Mouse (Mus musculus) 3T3-L1 (cell line): ENCODE measurements around the gene Pkd1l1.

ENCODE experiments used
- DNase-seq: peaks from one replicate; pipeline ENCODE4 v3.0.0-alpha.2; 2015; ENCODE audit warnings: low read depth, low spot score

Gene Pkd1l1

DNA sequence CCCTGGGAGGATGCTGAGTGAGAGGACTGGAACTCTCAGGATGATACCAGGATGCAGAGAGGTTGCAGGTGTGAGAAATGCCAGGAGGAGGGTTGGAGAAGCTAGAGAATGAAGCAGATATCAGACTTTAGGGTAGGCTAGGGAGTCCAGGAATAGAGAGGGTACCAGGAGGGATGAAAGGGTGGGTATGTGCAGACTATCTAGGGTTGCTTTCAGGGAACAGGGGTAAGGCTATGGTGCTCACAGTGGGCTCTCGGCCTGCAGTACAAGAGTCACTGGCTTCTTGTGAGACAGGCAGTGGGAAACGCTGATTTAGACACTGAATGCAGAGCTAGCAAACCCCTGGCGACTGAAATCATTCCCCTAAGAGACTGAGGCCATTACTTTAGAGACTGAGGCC lies at the start of gene Pkd1l1:
Pkd1l1 (minus strand) TSS at position 101 of the 400 bp plus-strand sequence.
- no peak for DNase-seq

DNA sequence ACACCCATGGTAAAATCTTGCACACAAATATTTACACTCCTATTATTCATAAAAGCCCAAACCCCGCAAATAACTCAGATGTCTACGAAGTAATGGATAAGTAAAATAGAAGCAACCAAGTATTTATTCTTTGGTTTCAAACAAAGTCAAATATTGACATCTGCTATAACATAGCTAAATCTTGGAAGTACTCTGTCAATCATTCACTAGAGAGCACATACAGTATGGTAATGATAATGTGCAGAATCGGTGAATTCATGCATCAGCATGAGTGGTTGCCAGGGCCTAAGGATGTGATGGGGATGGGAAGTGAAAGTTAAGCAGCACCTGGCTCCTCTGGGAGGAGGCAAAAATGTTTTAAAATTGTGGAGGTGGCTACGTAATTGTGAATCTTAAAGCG lies 47.1 kb upstream of the Pkd1l1 start:
- no peak for DNase-seq

DNA sequence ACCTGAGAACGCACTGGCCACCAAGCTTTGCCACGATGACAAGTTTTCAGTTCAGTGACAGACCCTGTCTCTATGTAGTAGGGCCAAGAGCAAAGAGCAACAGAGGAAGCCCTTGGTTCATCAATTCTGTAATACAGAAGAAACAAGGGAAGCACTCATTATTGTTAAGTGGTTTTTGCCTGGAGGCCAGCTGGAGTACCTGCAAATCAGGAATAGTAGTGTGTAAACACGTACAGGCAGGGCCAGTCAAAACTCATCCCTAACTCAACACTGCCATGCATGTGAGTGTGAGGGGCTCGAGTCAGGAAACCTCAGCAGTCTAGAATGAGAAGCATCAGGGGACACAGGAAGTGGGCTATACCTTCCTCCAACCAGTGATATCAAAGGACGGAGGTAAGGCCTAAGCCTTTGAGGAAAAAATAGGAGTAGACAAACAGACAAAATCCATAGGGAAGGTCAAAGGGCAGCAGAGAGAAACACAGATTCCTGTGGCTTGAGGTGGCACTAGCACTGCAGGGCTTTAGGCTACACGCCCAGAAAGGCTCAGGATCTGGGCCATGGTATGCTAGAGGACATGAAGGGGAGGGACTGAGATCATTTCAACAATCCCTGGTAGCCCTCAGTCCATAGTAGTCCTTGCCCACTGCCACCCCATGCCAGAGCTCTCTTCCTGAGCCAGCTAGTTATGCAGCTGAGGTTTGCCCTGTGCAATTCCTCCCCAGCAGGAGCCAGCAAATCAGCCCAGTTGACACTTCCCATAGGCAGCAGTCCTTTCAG lies 45.6 kb upstream of the Pkd1l1 start:
- no peak for DNase-seq

DNA sequence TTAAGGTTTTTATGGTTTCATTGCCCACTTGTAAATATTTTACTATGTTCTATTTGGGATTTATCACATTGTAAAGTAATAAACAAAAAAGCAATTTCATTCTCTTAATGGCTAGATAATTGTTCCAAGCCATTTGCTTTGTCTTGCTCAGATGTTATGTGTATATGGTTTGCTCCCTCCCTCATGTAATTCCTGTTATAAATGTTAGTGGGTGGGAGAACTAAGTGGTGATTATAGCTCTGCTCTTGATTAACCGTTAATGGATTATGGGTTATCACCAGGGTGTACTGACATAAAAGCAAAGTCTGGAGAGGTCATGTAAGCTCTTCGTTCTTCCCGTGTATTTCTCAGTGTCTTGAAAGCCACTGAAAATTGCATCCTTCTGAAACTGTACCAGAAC lies 41.7 kb upstream of the Pkd1l1 start:
- DNase-seq, result no peak

DNA sequence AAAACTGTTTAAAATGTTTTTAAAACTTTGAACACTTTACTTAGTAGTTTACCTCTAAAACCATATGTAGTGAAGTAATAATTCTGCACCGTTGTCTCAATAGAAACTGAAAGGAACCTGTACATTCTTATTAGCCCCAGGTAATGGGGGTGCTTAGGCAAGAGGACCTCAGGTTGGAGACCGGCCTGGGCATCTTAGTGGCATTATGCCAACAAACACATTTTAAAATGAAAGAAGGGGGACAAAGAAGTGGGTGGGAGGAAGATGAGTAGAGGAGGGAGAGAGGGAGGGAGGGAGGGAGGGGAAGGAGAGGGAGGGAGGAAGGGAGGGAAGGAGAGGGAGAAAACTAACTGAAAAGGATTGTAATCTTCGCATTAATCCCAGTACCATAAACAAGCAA lies 38.3 kb upstream of the Pkd1l1 start:
- DNase-seq, result no peak

DNA sequence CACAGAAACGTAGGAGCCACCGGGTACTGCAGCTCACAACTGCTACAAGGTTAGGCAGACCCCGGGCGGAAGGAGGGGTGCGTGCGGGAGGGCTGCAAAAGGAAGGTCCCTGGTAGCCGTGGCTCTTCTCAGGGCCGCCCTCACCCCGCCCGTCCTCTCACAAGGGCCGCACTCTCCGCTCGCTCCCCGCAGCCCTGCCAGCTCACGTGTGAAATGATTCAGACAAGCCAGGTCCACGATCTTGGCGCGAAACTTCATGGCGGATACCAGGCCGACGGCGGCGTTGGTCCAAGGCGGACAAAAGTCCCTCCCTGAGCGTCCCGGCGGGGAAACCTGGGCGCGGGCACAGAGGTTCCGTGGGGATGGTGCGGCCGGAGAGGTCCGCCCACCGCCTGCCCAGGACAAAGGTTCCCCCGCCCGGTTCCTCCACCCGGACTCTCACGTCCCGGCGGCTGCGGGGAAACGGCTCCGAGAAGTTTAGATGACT lies 37.8 kb upstream of the Pkd1l1 start, which contains the start of gene Hus1:
Hus1 (minus strand) TSS at position 339 of the 487 bp plus-strand sequence.
- peak; percentile 88 for DNase-seq

DNA sequence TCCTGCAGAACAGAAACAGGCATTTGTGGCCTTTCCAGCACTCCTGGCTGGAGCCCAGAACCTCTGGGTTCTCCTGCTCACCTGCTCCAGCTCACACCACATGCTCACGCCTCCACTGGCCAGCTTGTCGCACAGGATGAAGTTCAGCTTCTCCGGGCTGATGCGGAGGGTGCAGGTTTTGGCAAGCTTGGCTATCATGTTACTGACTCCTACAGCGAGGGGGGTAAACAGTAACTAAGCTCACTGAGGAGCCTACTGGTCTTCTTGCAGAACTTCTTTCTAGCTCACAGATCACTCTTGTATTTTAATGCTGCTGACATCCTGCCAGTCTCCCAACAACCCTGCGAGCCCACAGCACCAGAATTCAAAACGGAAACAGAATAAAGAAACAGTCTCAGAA lies 37.4 kb upstream of the Pkd1l1 start:
- peak; percentile 68 for DNase-seq

DNA sequence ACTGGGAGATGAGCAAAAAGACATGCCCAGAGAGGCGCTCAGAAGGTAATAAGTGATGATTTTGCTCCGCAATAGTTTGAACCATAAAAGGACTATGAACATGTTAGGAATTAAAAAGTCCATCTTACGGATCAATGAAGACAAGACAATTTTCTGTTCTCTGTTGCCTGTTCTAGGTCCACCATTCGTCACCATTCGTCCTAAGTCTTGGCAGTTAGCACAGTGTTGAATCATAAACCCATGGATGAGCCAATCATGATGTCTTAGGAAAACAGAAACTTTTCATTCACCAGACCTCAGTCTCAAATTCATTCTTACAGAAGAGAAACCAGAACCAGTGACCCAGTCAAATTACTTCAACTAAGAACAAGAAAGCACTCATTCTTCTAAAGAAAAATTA lies 35.7 kb upstream of the Pkd1l1 start:
- no peak for DNase-seq

DNA sequence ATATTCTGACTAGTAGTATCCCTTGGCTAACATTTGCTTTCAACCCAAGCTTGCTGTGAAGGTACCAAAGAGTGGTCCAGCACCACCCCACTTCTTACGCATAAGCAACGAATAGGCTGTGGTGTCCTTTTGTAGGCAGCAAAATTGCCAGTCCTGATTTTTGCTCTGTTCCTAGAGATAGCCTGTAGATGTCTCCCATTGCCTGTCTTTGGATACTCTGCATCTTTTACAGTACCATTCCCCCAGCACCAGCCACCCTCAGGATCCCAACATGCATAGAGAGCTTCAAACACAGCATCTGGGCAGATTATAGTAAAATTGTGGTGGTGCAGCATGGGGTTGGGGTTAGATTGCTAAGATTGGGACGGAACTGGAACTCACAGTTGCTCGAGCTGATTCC lies 15.0 kb upstream of the Pkd1l1 start:
- no peak for DNase-seq

DNA sequence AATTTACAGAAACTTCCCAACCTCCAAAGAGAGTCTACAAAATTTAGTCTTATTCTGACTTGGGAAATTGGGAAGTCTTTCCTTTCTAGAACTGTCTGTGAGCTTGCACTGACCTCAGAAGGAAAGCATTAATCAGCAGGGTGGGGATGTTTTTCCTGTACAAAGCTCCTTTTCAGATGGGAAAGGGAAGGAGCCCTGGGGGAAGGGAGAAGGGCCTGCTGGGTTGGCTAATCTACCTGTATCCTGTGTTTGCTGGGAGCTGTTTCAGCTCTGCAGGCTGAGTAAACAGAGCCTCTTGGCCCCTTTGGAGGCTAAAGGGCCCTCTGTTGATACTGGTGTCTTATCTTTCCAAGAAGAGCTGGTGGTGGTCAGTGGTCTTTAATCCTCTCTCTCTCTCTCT lies 13.0 kb upstream of the Pkd1l1 start:
- DNase-seq, result no peak

DNA sequence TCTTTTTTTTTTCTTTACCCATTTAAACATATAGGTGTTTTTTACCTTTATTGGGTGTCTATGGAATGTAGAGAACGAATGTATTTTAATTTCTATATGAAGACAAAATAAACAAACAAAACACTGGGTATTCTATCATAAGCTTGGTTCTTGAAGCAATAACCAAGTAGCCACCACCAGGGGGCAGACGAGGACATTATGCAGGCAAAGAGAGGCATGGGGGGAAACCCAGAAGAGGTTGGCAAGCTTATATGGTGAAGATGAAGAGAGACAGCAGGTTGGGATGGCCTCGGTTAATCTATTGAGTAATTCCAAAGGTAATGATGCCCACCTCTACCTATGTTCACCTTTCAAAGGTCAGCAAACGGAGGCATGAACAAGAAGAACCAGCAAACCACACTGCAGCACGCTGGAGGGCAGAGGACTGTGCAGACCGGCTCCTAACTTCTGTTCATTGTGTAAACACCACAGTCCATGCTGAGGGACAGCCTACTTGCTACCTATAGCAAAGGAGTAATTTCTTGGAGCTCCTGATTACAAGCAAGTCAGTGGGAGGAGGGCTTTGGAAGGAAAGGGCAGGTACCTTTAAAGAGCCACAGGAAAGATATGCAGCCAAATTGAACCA lies 10.3 kb upstream of the Pkd1l1 start:
- DNase-seq, result peak; percentile 79

DNA sequence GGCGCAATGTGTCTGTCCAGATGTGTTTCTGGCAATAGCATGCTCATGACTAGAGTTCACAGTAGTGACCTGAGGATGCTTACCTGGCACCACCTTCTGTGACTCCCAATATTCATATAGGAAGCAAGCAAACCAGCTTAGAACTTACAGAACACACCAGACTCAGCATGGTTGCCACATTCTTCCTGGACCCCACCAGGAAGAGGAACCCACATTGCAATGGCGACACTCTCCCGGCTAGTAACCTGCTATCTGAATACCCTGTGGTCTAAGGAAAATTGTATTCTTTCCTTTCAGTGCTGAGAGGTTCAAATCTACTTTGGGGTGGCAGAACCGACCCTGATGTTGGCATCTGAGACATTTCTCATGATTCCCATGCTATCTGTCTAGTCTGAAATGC lies 5.1 kb upstream of the Pkd1l1 start:
- DNase-seq, result no peak

DNA sequence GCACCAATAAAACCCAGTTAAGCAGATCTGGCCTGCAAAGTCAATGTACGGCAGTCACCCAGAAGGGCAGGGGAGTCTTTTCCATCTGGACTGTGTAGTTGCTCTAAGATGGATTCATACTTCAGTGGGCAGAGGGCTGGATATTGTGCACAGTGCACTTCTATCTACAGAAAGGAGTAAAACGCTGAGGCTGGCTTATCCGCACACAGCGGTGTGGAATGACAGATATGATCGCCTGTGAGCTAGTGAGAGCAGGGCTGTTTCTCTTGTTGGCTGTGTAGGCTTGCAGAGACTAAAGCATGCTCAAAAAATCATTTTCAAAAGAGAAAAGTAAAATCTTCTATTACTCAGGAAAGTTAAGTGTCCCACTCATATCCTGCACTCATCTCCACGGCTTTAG lies 973 bp downstream of the Pkd1l1 start:
- DNase-seq, result no peak

DNA sequence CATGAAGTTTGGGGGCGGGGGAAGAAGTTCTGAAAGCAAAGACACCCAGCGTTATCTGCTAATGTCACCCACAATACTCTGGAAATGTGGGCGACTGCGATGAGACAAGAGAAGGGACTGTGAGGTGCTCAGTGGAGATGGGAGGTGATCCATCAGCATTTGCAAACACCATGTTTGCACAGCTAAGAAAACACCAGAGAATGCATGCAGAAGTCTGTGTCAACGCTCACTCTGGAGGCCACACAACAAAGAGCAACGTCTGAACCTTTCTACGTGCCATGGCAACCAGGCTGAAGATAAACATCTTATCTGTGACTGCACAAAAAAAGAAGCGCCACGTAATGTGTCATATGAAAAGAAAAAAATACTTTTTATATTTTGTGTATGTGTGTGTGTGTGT lies 2.6 kb downstream of the Pkd1l1 start:
- no peak for DNase-seq

DNA sequence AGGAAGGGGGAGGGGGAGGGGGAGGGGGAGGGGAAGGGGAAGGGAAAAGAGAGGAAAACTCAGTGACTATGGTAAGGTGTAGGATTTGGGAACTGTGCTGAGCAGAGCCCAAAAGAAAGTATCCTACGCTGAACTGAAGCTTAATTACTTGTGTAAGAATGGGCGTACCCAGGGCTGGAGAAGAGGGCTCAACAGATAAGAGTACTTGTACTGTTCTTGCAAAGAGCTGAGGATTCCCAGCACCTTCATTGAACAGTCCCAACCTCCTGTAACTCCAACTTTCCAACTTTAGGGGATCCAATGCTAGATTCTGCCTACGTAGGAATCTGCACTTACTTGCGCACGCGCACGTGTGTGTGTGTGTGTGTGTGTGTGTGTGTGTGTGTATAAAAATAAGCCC lies 5.0 kb downstream of the Pkd1l1 start:
- no peak for DNase-seq

DNA sequence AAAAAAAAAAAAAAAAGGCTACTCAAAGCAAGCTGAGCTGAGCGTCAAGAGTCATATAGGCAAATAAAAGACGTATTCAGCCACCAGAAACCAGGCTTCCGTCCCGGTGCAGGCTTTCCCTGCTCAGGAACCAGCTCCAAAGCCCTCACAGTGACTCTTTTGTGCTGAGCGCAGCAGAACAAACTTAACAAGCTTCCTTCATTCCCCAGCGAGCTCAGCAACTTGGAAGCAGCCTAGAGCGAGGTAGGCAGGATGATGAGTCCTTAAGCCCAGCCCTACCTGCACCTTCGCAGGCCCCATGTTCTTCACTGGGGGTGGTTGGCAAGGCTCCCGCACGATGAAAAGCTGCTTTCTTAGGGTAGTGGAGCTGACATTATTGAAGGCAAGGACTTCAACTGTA lies 14.5 kb downstream of the Pkd1l1 start:
- no peak for DNase-seq

DNA sequence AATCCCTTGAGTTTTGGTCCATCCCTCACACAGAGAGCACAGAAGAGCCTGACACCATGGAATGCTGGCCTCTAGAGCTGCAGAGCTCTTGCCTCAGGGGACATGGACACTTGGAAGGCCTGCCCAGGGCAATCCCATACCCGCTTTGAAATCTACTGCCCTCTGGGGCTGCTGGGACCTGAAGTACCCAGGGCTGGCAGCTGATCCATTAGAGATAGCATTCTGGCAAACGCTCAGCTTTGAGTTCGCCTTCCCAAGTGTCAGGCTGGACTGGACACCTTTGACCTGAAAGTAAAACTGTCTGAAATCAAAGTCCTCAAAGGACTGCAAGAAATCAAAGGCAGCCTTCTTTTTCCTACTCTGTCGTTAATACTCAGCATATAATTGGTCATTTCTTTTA lies 15.0 kb downstream of the Pkd1l1 start:
- DNase-seq, result no peak

DNA sequence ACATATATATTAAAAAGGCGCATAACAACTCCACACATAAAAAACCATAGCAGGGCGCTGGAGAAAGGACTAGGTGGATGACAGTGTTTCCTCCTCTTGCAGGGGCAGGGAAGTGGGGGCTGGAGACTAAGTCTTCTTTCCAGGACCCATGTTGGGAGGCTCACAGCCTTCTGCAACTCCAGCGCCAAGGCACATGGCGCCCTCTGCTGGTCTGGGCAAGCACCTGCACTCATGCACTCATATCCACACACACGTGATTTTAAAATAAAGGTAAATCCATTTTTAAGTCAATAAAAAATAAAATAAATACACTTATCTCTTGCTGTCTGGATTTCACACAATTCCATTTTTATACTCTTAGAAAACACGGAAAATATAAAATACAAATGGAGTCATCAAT lies 16.0 kb downstream of the Pkd1l1 start:
- peak; percentile 20 for DNase-seq

DNA sequence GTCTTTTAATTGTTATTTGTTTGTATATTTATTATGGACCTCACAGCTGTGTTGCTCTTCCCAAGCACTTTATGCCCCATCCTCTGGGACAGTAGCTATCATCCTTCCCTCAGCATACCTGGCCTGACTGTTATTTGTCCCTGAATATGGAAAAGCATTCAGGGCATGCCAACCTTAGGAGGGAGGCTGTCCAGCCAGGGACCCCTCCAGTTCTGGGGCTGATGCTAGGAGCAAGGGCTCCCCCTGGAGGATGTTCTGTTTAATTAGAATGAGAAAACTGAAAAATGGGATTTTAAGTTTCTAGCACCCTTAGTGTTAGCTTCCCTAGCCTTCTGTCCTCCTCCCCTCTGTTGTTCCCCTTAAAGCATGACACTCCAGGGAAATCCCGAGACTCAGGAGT lies 17.4 kb downstream of the Pkd1l1 start:
- peak; percentile 62 for DNase-seq

DNA sequence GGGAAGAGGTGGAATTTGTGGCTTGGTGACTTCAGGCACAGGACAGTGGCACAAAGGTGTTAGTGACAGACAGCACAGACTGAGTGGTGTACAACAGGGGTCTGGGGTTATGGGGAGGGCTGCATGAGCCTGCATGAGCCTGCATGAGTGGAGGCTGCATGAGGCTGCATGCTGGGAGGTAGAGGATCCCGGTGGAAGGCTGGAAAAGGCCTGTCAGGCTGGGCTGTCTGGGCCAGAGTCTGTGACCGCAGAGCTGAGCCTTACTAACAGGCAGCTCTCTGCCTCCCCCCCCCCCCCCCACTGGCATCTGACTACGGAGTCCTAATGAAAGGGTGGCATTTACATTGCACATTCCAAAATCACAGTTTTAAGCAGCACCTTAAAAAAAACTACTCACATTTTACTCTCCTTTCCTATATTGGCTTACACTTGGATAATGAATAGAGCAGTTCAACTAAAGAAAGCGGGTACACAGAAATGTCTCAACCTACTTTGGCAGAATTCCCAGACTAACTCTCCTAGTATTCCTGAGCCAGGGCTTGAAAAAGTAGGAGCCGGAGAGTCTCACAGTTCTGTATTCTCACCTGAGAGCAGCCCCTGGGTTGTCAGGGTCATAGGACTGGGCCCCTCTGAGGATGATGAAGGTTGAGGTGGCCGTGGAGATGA lies 23.2 kb downstream of the Pkd1l1 start:
- peak; percentile 12 for DNase-seq

DNA sequence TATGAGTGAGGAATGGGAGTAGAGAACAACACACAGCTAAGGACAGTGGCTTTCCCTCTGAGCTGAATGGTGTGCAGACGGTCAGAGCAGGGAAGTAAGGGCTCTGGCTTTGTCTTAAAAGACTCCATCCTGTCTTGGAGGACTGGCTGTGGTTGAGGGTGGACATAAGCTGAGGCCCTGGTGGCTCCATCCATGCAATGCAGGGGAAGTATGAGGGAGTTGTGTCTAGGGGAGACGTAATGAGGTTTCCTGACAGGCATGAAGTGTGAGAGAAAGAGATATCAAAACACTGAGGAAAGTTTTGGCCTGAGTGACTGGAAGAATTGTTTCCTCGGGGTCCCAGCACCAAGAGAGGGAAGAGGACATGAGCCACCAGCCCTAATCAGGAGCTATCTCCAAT lies 24.2 kb downstream of the Pkd1l1 start:
- DNase-seq, result no peak

DNA sequence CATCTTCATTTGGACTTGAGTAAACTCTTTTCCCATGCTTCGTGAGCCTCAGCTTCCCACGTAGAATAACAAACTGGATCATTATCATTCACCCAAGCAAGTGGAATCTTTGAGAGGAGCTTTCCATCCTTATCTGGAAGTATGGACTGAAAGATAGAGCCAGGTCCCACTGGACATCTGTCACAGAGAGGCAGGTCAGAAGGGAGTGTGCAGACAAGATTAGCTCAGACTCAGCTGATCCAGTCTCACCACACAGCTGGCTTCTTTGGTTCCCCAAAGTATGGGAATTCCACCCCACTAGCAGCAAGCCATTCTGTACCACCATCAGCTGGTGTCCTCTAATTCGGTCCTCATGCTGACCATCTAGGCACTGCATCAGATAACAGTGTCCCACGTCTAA lies 29.0 kb downstream of the Pkd1l1 start:
- no peak for DNase-seq

DNA sequence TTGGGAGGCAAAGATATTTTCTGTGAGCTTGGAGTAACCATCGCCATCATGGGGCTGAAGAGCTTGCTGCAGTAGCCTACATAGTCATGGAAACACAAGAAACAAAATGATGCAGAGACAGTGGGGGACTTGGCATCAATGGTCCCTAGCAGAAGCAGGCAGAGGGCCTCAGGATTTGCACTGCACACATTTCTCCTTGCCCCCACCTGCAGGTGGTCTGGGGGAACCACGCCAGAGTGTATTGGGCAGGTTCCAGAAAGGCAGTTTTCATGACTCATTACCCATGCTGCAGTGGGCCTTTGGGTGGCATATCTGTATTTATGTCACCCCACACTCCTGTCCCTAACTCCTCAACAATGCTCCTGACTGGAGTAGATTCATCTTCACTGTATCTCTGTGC lies 30.6 kb downstream of the Pkd1l1 start:
- no peak for DNase-seq
